Mouse (Mus musculus): ENCODE results near the gene Rho.

GRCm38 (mm10) chr6:115901489-115901931 lies 30.0 kb upstream of the Rho start:
- TF ChIP-seq TBP (IDR thresholded peaks at IDR 0.05; ENCODE audit: low read depth, low read length) (no peak), CTCF (IDR thresholded peaks at IDR 0.05 in 2 of 3, conservative IDR thresholded peaks at IDR 0.05 in 1 of 3; ENCODE audit: control insufficient read depth in 1 of 3, insufficient read depth in 1 of 3, low read depth in 2 of 3, low read length in 3 of 3, poor library complexity in 1 of 3, severe bottlenecking in 1 of 3) (no peak), POLR2A (IDR thresholded peaks at IDR 0.05; ENCODE audit: control insufficient read depth in 1 of 2, insufficient read depth in 1 of 2, low read depth in 1 of 2, low read length in 2 of 2, poor library complexity in 1 of 2) (no peak), TAL1 (IDR thresholded peaks at IDR 0.05; ENCODE audit: low read length) (no peak), ZNF384 (IDR thresholded peaks at IDR 0.05; ENCODE audit: low read depth, low read length) (no peak), E2F4 (IDR thresholded peaks at IDR 0.05; ENCODE audit: borderline replicate concordance, low read depth, low read length) (no peak), POLR2AphosphoS2 (IDR thresholded peaks at IDR 0.05; ENCODE audit: low read length) (no peak), TCF12 (IDR thresholded peaks at IDR 0.05; ENCODE audit: low read depth, low read length) (no peak), EP300 (IDR thresholded peaks at IDR 0.05; ENCODE audit: low read depth in 1 of 2, low read length in 2 of 2) (no peak), CHD2 (IDR thresholded peaks at IDR 0.05; ENCODE audit: low read length) (no peak), ETS1 (IDR thresholded peaks at IDR 0.05; ENCODE audit: low read depth, low read length) (no peak), MAFK (IDR thresholded peaks at IDR 0.05; ENCODE audit: borderline replicate concordance, low read depth, low read length) (no peak), NRF1 (IDR thresholded peaks at IDR 0.05; ENCODE audit: insufficient read depth, low read depth, low read length, poor library complexity, severe bottlenecking) (no peak)
